Mouse (Mus musculus) testis, postnatal 14 days (tissue): Measurements from ENCODE around the gene Gm43720.

Experiments used
- DNase-seq: peaks from one replicate; pipeline ENCODE4 v3.0.0; 2021; ENCODE audit warnings: low spot score

The Gm43720 gene

DNA sequence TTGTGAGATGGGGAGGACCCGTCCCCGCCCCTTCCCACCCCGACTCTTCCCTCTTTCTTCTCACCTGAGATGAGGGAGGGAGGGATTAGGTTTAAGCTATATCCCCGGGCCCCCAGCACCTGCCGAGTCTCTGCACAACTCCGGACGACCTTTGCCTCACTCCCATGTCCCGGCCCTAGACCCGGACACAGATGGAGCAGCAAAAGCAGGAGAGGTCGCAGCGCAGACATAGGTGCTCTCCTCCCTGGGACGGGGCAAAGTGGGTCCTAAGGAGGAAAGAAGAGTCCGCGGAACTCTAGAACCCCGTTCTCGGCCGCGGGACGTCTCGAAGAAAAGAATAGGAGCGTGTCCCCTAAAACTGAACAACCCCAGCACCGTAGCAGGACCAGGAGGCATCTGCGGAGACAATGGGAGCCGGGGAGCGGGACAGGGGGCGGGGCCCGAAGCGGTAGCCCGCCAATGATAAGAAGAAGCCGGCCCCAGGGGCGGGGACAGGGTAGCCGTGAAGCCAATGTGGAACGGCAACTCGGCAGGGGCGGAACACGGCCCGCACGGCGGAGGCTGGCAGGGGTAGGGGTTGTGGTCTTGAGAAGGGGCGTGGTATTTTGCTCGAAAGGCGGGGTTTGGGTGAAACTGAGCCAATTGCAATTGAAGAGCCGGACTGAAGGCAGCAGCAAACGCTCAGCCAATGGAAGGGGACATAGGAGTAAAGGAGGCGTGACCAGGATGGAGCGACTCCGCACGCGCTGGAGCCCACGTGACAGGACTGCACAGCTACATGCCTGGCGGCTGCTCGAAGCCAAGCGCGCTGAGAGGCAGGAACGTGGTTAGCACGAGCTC lies at the start of gene Gm43720, which contains the start of the genes Gpc2 and Stag3:
Gene Gm43720, minus strand, starts transcription at position 374 of the 840 bp plus-strand sequence.
Gene Gpc2, minus strand, starts transcription at position 421 of the 840 bp plus-strand sequence.
Gene Stag3, plus strand, starts transcription at position 656 of the 840 bp plus-strand sequence.
- DNase-seq = peak; percentile 97

DNA sequence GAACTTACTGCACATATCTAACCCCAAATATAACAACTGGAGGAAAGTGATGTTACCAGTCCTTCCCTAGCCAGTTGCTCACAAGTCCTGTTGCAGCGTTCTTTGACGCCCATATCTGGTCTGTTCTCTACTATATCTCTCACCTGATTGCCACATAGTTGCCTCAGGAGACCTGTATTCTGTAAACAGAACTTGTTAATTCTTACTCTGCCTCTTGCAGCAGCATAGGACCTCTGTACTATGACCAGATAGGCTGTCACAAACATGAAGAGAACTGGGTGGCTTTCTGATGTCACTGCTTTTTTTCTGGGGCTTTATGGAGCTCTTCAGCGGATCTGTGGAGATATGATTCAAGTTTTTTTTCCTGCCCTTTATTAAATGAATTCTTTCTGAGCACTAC lies 33.0 kb upstream of the Gm43720 start:
- DNase-seq = no peak

DNA sequence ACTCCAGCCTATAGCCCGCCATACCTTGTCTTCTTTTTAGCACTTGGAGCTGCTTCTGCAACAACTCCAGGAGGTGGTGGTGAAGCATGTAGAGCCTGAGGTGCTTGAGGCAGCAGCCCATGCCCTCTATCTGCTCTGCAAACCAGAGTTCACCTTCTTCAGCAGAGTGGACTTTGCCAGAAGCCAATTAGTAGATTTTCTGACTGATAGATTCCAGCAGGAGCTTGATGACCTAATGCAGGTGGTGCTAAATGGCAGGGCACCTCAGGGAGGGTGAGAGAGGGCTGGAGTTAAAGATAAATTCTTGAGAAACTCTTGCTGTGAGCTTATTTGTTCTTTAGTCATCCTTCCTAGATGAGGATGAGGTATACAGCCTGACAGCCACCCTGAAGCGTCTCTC lies 19.9 kb upstream of the Gm43720 start:
- DNase-seq = no peak

DNA sequence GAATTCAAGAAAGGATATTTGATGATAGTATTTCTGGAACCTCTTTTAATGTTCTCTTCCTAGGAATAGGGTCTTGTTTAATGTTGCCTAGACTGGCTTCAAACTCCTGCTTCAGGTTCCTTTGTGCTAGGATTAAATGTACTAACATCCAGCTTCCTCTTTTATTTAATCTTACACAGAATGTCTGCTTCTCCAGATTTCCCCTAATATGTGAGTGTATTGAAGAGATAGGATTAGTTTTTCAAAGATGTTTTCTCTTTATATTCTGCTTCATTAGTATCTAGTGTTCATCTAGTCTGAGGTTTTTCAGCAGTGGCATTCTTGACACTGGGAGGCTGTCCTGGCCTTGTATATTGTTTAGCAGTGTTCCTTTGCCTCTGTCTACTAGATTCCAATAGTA lies 14.4 kb upstream of the Gm43720 start:
- no peak for DNase-seq

DNA sequence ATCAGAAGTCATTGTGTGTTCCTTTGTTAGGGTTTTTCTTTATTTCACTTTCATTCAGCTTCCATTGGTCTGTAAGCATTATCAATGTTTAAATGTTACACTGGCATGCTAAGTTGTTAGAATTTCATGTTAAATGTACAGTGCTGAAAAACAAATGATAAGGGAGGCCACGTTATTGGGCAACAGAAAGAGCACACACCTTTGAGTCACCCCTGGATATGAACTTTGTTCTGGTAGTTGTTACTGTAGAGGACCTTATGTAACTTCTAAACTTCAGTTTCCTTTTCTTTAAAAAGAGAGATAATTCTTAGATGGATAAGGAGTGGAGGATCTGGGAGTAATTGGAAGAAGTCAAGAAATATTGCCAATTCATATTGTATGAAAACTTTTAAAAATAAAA lies 11.9 kb upstream of the Gm43720 start:
- no peak for DNase-seq

DNA sequence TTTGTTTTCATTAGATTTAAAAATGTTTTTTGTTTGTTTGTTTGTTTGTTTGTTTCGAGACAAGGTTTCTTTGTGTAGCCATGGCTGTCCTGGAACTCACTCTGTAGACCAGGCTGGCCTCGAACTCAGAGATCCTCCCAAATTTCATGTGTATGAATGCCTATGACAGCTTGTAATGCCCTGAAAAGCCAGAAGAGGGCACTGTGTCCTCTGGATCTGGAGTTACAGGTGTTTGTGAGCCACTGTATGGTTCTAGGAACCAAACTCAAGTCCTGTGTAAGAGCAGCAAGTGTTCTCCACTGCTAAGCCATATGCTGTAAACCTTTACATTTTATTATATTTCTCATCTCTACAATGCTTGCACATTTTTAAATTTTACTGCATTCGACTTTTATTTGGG lies 8.1 kb upstream of the Gm43720 start:
- no peak for DNase-seq

DNA sequence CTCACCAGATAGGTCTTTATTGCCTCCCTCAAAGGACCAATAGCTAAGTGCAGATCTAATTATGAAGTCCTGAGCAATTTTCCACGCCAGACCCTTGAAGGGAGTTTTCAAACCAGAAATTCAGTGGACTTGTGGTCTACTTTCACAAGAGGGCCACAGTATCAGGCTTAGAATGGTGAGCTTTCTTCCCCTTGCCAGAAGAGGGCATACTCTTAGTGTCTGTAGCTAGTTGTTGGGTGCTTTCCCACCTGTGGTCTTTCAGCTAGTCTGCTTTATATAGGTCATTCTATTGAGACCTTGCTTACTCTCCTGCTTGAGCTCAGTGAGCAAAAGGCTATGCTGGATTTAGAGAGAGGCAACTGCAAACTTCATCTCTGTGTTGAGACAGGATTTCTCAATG lies 3.8 kb upstream of the Gm43720 start:
- no peak for DNase-seq

DNA sequence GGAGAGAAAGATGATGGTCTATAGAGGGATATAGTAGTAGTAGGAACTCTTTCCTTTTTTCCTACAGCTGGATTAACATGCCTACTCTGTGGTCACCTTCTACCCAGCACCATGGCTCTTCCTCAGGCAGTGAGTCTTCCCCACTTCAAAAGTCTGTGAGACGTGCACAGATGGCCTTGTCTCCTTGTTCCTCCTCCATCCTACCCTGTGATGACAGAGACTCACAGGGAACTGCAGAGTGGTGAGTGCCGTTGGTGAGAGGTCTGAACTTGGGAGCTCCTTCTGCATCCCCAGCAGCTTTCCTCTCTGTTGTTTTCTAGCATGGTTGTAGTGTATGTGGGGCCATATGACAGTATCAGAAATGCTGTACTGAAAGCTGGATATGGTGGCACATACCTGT lies 2.0 kb upstream of the Gm43720 start:
- no peak for DNase-seq

DNA sequence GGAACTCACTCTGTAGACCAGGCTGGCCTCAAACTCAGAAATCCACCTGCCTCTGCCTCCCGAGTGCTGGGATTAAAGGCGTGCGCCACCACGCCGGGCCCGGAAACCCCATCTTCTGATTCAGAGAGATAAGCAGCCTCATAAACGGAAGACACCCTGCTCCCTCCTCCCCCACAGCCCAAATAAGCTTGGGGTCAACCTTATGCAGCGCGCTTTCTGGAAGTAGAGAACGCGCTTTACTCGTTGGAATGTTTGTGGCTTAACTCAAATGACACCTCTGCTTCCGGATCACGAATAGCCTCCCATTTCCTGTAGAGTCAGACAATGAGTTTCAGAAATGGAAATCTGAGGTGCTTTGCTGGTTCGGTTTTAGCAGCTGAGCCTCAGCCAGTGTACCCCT lies 1.1 kb upstream of the Gm43720 start:
- peak; percentile 31 for DNase-seq

DNA sequence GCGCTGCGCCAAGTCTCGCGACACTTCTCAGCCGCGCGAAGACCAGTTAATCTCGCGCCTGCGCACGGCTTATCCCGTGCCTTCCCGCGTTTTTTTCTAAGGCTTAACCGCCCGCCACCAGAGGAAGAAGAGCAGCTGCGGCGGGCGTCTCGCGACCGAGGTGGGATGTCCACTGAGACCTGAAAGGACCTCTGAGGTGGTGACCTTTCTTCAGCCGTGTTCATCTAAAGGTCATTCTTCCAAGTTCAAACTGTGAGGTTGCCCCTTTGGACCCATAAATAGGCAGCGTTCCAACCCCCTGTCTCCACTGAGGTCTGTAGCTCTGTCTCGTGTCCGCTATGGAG lies 639 bp upstream of the Gm43720 start:
- no peak for DNase-seq

DNA sequence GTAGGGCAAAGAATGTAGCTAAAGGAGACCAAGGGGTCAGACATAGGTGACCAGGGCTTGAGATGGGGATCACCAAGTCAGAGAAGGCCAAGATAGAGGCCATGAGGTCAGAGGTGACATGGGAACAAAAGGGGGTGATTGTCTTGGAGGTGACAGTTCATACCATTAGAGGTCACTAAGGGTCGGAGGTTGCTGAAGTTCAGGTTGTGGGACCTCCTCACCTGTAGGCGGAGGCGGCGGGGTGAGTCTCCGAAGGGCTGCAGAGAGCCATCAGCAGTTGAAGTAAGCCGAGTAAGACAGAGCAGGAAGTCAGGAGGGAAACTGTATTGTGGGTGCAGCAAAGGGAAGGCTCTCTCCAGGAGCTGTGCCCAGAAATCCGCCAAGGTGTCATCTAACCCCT lies 1.8 kb downstream of the Gm43720 start:
- no peak for DNase-seq

DNA sequence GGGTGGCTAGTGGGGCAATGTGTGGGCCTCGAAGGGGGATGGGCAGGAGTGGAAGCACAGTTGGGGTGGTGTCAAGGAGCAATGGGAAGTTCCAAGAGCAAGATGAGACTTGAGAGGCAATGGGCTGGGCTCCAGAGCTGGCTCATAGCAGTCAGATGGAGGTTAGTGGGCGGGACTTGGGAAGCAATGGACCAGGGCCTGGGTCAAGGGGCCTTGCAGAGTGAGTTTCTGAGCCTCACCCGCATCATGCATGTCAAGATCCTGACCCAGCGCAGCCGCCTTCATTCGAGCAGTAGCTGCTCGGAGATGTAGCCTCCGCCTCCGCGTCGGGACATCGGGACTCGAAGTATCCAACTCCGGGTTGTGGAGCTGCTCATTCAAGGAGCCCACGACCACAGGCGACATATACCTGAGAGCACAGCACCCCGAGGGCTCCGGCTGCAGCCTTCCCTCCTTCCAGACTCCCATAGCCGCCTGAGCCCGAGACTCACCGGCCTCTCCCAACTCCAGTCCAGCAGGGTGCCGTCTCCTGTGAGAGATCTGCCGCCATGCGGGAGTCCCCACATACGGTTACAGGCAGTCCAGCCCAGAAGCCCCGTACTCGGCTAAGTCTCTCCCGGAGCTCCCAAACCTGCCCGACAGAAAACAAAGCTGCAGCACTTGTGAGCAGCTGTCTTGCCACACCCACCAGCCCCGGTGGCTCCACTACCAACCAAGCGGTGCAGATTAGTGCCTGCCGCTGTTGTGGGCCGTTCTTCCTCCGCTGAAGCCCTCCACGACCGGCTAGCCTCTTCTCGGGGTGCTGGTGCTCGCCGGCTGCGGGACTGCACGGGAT lies 4.3 kb downstream of the Gm43720 start:
- peak; percentile 27 for DNase-seq

DNA sequence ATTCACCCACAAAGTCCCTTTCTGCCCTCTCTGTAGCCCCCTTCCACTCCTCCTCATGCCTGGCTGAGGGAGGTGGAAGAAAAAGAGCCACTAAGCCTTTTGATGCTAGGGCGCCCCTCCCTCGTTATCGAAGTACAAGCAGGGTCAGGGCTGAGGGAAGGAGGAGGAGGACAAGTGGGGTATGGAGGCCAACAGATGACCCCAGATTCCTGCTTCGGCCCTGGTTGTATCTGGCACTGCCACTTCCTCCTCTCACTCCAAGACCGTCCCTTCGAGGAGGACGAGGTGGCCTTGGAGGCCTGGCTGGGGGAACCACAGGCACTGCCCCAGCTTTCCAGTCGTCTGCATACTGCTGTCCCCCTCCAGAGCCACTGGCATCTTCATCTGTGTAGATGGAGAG lies 5.6 kb downstream of the Gm43720 start:
- no peak for DNase-seq

DNA sequence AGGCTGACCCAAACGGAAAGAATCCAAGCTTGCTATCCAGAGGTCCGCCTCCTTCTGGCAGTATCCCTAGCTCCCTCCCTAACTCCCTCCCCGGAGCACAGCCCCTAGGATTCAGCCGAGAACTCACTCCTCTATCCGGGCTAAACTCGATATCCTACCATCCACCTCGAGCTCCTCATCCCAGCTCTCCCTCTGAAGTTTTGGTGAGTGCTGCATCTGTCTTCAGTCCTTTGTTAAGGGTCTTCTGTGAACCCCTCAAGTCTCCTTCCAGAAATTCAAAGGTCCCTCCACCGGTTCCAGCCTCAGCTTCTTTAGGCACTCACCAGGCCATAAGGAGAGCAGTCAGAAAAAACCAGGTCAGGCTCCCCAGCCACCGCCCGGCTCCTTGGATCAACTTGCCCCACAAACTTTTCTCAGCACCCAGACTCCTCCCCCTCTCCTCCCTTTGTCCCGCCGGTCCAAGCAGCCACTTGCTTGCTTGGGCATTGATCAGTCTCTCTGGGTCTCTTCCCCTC lies 7.3 kb downstream of the Gm43720 start, which contains the start of gene Gal3st4:
Gene Gal3st4, minus strand, starts transcription at position 432 of the 515 bp plus-strand sequence.
- DNase-seq = peak; percentile 14

DNA sequence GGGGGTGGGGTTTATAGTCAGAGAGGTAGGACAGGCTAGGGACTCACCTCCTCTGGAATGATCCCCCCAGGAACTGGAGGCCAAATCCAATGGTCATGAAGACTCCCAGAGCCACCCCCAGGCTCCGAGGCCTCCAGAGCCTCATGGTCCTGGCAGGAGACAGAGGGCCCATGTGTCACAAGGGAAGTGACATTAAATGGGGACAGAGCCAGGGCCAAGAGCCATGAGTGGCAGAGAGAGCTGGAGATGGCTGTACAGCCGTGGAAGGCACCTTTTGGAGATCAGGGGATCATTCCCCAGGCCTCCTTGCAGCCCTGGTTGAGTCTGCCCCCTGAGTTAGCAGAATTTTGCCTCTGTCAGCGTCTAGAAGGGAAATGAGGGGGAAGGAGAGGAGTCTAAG lies 8.5 kb downstream of the Gm43720 start:
- no peak for DNase-seq

DNA sequence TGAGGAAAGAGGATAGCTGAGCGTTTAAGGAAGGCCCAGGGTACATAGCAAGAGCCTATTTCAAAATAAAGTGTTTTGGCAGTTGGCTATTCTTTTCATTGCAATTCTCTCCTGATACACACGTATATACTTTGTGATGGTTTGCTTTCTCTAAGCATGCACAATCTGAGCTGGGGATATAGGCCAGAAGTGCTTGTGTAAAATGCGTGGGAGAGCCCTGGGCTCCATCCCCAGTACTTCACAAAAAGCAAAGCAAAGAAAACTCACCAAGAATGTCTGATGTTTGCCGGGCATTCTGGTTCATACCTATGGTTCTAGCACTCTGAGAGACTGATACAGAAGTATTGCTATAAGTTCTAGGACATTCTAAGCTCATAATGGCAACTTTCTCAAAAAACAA lies 10.8 kb downstream of the Gm43720 start:
- no peak for DNase-seq

DNA sequence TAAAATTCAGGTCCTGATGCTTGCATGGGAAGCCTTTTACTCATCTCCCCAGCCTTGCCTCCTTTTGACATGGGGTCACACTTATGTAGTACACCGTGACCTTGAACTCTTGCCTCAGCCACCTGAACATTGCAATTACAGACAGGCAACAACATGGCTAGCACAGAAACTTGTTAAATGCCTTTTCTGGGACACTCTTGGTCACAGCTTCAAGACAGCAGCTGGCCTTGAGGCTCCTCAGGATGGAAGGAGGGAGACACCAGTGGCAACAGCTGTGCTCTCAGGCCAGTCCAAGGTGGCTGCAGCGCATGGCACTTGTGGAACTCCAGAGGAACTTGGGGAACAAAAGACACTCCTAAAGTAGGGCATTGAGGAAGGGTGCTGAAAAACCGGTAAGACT lies 12.6 kb downstream of the Gm43720 start:
- no peak for DNase-seq

DNA sequence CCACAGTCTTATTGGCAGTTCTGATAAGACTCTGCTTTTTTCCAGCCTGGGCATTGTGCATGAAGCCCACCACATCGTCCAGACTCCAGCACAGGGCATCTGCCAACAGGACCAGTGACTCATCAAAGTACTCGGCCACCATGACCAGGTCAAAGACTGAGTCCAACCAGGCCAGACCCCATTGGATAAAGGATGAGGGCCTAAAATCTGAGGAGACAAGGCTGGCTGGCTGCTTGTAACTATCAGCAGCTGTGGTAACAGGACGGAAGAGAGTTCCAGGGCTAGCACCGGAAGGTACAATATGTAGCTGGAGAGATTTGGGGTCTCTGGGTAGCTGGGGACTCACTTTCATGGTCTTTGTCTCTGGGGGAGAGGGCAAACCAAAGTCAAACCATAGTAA lies 14.0 kb downstream of the Gm43720 start:
- no peak for DNase-seq

DNA sequence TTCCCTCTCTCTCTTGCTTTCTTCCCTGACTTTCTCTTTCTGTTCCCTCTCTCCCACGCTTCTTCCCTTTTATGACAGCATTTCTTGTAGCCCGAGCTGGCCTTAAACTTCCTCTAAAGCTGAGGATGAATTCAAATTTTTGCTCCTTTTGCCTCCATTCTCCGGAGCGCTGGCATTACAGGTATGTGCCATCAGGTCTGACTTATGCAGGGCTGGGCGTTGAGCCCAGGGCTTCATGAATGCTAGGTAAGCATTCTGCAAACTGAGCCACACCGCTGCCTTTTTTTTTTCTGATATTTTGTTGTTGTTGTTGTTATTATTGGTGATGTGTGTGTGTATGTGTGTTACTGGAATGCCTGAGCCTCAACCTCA lies 15.6 kb downstream of the Gm43720 start:
- DNase-seq = no peak

DNA sequence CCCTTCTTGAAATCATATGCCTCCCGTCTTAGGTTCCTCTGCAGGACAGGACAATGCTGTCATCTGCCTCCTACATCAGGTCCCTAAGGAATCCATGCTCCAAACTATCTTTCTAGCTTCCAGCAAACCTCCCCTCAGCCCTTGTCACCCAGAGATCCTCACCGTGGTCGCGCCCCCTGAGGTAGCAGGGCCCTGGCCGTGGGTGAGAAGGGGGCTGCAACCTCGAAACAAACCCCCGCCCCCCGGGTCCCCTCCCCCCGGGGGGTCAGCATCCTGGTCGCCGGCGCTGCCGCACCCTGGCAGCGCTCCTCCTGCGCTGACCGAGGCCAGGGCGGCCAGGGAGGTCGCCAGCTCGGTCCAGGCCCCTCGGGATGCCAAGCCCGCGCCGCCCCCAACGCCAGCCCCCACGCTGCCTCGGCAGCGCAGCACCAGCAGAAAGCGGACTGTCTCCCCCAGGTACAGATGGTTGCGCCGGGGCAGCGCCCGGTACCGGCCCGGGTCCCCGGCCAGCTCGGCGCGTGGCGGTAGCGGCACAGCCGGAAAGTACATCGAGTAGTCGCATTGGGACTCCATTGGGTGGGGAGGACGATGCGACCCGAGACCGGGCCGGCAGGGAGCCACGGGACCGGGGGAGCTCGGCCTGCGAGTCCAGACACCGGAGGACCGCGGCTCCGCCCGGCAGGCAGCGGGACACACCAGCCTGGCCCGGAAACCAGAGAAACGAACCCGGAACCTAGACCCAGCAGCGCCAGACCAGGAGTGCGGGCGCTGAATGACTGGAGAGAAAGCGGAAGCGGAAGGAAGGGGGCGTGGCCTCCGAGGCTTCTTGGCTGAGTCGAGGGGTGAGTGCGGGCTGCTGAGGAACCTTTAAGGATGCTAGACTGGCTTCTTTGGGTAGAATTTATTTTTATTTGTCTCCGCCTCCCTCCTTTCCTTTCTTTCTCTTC lies 16.2 kb downstream of the Gm43720 start, which contains the start of gene BC037034:
Gene BC037034, minus strand, starts transcription at position 774 of the 947 bp plus-strand sequence.
- peak; percentile 90 for DNase-seq

DNA sequence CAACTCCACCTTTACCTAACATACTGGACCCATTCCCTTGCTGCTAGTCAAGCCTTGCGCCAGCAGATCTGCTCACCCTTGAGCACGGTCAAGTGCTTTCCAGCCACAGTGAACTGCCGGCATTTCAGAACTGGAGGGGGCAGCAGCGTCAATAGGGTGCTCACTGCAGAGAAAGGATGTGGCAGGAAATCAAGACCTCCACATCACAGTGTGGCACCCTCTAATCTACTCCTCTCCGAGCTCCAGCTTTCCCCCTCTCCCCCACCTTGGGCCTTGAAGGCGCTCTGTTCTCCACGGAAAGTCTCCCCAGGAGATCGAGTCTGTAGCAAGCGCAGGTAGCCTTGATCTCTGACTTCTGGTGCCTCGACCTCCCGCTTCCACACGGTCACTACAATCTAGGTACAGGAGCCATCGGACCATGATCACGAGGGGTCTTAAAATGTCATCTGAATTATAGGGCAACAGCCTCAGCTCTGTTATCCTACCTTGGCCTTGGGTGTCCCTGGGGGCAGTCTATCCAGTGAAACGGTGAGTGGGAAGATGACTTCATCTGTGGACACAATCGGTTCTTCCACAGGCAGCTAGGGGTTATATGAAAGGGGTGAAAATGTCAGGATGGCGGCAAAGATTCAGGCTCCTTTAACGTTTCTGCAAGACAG lies 17.0 kb downstream of the Gm43720 start:
- DNase-seq = no peak
